Mouse (Mus musculus) adrenal gland, adult (tissue): ENCODE measurements around the gene Ppp3ca.

Source experiments
- DNase-seq, 2 experiments: peaks; one replicate each; pipeline ENCODE4 v3.0.0; 2022 to 2023; ENCODE audit warnings: low spot score in 1 of 2; ENCODE audit not compliant: inconsistent age in 2 of 2

Ppp3ca gene

GRCm38 (mm10) chr3:136896276-136896675, 226.4 kb downstream of the Ppp3ca start:
- no peak for DNase-seq

GRCm38 (mm10) chr3:136899744-136900143, 229.8 kb downstream of the Ppp3ca start:
- no peak for DNase-seq

- no peak for DNase-seq
Observed at GRCm38 (mm10) chr3:136900986-136901385, 231.1 kb downstream of the Ppp3ca start.

GRCm38 (mm10) chr3:136902776-136903175, 232.9 kb downstream of the Ppp3ca start:
- DNase-seq = no peak

DNA sequence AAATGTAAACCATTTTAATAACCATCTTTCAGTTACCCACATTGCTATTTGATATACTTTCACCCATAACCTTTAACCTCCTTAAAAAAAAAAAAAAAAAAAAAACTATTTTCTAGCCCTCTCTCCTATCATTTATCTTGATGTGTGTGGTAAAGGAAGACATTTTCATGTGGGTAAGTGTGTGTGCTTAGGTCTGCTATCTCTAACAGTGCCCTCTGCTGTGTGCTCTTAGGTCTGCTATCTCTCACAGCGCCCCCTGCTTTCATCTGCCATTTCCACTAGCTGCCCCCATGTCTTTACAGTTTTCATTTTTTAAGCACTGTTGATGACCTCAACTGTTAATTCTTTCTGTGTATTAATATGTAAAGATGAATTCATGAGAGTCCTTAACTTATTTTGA, 235.7 kb downstream of the Ppp3ca start:
- peak in 1 of 2 experiments; percentile 36 for DNase-seq

DNA sequence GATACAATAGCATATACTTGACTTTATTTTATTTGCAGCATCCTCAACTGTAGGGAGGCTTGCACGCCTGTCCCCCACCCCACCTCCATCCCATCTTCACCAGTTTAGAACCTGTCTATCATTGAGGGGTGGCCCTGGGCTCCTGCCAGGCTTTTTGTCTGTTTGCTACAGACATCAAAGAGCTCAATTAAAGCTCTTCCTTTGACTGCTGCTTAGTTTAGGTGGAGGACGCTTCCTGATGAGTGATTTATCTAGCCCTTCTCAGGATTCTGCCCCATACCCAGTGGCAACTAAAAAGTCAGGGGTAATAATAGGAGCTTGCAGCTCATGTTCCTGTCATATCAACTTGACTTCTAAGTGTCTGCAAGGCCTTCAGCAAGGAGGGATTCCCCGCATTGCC, 239.6 kb downstream of the Ppp3ca start:
- DNase-seq = no peak

DNA sequence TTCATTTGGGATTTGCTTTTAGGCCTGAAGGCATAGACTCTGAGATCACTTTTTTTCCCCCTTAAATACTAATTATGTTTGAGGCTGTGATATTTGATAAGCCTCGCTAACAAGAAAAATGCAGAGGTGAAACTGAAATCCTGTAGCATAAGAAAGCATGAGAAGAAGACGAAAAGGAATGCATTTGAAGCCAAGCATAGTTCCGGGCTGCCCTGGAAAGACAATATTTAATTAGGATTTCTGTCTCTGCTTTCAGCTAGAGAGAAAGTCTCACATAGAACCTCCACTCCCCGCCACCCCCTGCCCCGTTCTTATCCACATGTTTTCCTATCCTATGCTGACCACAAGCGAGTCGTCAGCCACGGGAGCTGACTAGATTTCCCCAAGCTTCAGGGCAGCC, 241.4 kb downstream of the Ppp3ca start:
- DNase-seq = no peak

DNA sequence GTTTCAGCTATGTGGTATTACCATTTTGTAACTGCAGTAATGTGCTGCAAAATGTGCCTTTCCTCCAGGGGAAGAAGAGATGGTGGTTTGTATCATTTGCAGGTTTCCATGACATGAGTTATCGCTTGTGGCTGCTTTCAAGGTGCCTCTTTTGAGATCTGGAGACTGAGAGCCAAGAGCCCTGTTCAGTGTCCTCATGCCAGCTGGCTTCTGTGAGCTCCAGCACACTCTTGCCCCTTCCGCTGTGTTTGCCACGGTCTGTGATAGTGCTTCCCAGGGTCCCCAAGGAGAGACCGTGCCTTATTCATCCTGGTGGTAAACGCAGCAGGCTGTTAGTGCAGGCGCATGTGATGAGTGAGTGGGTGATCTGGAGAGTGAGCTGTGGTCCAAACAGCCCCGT, 247.2 kb downstream of the Ppp3ca start:
- DNase-seq = no peak

DNA sequence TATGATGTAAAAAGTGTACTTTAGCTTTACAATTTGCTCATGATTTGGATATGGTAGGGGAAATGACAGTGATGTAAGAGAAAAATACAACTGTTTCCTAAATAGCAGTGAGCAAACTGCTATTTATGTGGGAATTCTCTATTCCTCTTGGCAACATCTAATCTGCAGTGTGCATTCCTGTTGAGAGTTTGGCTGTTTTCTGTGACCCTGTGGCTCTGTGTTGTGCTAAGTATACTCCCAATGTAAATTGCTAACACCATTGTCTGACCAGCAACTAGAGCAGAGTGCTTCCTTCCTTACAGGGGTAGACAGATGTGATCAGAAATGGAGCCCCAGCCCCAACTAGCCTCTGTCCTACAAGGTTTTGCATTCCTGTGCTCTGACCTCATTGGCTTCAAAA, 263.1 kb downstream of the Ppp3ca start:
- DNase-seq = no peak

DNA sequence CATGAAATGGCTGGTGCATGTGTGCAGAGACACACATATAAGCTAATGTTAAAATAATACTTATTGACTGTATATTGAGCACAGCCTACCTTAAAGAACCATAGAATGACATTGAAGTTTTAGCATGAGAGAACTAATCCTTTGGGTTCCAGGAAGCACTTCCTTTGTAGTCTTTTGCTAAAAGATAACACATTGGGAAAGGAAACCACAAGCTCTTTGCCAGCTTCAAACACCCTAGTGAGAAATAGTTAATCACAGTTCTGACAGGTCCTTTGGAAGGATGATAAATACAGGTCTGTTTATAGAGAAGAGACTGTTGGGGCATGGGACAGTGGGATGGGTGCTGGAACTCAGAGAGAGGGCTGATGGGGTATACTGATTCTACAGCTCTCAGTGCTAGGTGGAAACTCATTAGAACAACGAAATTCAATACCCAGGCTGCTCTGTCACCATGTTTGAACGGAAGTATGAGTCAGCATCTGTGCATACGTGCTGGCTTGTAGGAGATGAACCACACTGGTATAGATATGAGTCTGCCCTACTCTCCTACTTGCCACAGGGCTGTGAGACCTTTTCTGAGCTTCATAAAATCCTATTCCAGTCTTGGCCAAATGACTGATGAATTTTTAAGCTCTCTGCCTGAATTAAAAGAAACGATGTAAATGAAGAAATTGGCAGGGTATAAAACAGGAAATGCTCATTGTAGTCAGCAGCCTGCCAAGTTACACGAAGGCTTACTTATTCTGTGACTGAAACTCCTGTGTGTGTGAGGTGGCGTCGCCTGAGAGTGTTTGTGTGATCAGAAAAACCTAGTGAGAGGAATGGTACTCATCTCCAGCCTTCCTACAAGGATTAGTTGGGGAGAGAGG, 271.0 kb downstream of the Ppp3ca start:
- DNase-seq = no peak

GRCm38 (mm10) chr3:136941602-136941926, 271.6 kb downstream of the Ppp3ca start:
- DNase-seq = no peak

DNA sequence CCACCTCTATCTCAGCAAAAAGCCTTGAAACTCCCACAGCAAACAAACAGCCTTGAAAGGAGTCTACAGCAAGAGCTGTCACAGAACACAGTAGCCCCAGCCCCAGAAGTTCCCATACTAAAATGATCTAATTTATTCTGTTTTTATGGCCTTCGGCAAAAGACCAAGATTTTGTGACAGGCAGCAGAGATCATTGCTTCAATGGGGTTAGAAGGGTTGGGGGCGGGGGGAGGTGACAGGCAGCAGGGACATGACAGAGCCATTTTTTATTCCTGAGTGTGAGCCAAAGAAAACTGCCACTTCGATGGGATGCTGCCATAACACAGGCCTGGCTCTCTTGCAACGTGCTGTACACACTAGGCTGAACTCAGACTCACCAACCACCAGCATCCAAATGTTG, 275.6 kb downstream of the Ppp3ca start:
- DNase-seq = peak in 1 of 2 experiments; percentile 30

- no peak for DNase-seq
Observed at GRCm38 (mm10) chr3:136946662-136947061, 276.7 kb downstream of the Ppp3ca start.

DNA sequence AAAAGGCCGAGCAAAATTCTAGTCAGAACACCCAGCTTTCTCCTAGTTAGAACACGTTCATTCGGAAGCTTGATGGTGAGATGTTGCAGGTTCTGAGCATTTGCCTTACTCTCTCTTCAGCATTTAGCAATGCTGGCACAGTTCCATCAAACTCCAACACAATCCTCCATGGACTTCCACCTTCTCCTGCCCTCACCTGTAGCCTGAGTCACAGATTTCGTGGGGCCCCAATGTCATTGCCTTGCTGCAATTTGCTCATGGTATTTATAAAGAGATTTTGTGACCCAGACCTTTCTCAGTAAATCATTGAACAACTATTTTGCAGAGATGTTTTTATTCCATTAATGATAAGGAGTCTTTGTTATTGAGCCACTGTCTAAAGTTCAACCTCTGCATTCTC, 278.2 kb downstream of the Ppp3ca start:
- DNase-seq = no peak

DNA sequence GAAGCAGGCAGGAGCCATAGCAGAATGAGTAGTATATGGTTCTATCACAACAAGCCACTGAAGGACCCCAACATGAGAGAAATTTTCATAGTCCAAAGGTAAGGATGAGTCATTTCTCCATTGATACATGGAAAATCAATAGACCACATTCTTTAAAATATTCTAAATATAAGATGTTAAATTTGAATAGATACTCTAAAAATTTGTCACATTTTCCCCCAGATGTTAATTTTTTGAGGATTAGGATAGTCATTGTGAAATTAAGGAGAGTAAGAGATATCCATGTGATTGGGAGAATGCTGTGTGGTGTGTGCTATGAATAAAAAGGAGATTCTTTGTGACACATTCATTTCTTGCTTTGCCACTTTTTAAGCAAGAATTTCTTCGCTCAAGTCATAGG, 281.9 kb downstream of the Ppp3ca start:
- no peak for DNase-seq

DNA sequence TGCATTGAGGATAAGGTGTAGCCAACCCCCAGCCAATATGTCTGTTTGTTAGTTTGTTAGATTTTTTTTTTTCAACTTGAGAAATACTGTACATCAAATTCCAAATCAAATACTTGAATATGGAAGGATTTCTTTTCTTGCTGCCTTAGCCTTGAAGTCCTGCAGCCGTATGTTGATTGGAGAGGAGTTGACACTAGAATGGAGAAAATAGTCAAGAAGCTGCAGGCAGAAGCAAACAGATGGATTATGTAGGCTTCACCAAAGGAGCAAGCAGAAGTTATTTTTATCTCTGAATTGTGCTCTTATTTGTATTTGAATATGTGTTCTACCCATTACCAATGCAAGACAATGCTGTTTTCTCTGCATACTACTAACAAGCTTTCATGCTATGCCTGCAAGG, 282.9 kb downstream of the Ppp3ca start:
- no peak for DNase-seq

- no peak for DNase-seq
Observed at GRCm38 (mm10) chr3:136955043-136955442, 285.1 kb downstream of the Ppp3ca start.

GRCm38 (mm10) chr3:136960314-136960713, 290.4 kb downstream of the Ppp3ca start:
- no peak for DNase-seq

- no peak for DNase-seq
Observed at GRCm38 (mm10) chr3:136966786-136967185, 296.9 kb downstream of the Ppp3ca start.

DNA sequence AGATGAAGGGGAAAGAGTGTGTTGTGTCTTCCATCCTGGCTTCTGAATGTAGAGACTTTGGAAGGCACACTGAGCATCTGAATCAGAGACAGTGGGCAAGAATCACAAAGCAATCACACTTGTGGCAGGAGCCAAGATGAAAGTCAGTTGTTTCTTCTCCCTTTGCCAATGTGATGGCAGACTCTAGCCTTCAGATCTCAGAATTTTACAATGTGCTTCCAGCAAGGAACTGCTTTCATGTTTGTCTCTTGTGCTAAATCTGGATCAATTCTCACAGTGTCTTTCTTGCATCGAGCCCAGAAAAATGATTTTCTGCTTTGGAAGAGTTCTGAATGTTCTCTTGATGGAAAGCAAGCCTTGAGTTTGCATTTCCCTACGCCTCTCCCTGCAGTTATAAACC, 297.6 kb downstream of the Ppp3ca start:
- DNase-seq = no peak

- DNase-seq = peak in 1 of 2 experiments; percentile 55
Observed at GRCm38 (mm10) chr3:136969796-136970195, 299.9 kb downstream of the Ppp3ca start.

GRCm38 (mm10) chr3:136977859-136978258, 307.9 kb downstream of the Ppp3ca start:
- no peak for DNase-seq

GRCm38 (mm10) chr3:136980915-136981588, 311.1 kb downstream of the Ppp3ca start:
- DNase-seq = no peak
